ENCODE assay signal across 24 mouse cellular contexts in genomic region chr16:73679804-73680203, GRCm38 (mm10).
A peak's percentile ranks its signal among the peaks of the same experiment; 100 is the strongest.
DNase-seq lines count a peak whose midpoint lies in the region; ATAC-seq lines count a peak whose summit lies in the region.
"Had no signal": no experiment of that assay in that cellular context is flagged by ENCODE, and none has a peak within 500 bp of the region (broad histone marks: within the 10 kb centered on the region; RNA-seq: fewer than 3 reads in every experiment).

No protein-coding gene starts in this region.

- no peaks in the 10 kb centered on the region for H3K36me3 ChIP-seq in hindbrain, embryonic 13.5 days
- H3K36me3 ChIP-seq in hindbrain, embryonic 11.5 days (ENCODE audit: control insufficient read depth, insufficient read depth, low read length) = no peaks in the 10 kb centered on the region
- H3K36me3 ChIP-seq in hindbrain, embryonic 14.5 days (replicated peaks; ENCODE audit: control insufficient read depth, insufficient read depth) = no peaks in the 10 kb centered on the region
- H3K36me3 ChIP-seq in midbrain, embryonic 13.5 days = no peaks in the 10 kb centered on the region
- H3K36me3 ChIP-seq in neural tube, embryonic 14.5 days (ENCODE audit: control insufficient read depth, insufficient read depth, low read length) = no peaks in the 10 kb centered on the region
- H3K36me3 ChIP-seq: G1E; heart, embryonic 15.5 days; liver, embryonic 13.5 days had no signal

- H3K9me3 ChIP-seq in hindbrain, embryonic 13.5 days = no peaks in the 10 kb centered on the region
- H3K9me3 ChIP-seq in hindbrain, embryonic 11.5 days (ENCODE audit: control insufficient read depth, low read length) = no peaks in the 10 kb centered on the region
- H3K9me3 ChIP-seq in hindbrain, embryonic 14.5 days (ENCODE audit: control insufficient read depth, low read length) = no peaks in the 10 kb centered on the region
- no peaks in the 10 kb centered on the region for H3K9me3 ChIP-seq in midbrain, embryonic 13.5 days
- H3K9me3 ChIP-seq in neural tube, embryonic 14.5 days (ENCODE audit: control insufficient read depth, low read length) = no peaks in the 10 kb centered on the region
- H3K9me3 ChIP-seq: G1E; heart, embryonic 15.5 days; liver, embryonic 13.5 days had no signal

- H3K9ac ChIP-seq in hindbrain, embryonic 13.5 days = peak overlapping the region; percentile 35; the same call in 1 of the 2 replicates
- no peak overlapping the region for H3K9ac ChIP-seq in hindbrain, embryonic 11.5 days (ENCODE audit: low read depth, low read length)
- H3K9ac ChIP-seq in hindbrain, embryonic 14.5 days = peak overlapping the region; percentile 12
- H3K9ac ChIP-seq in midbrain, embryonic 13.5 days (replicated peaks) = no peak overlapping the region; the same call in 1 of the 2 replicates
- 0 out of 2 replicates have a peak overlapping the region, but pooled peaks have one; percentile 34 for H3K9ac ChIP-seq in neural tube, embryonic 14.5 days (replicated peaks; ENCODE audit: low read depth, low read length)
- H3K9ac ChIP-seq: heart, embryonic 15.5 days; liver, embryonic 13.5 days; lung, embryonic 14.5 days had no signal

- ATAC-seq in hindbrain, embryonic 13.5 days (ENCODE audit: low FRiP score) = no peak
- ATAC-seq in hindbrain, embryonic 11.5 days (ENCODE audit: low FRiP score) = no peak
- no peak for ATAC-seq in hindbrain, embryonic 14.5 days (ENCODE audit: low FRiP score)
- ATAC-seq in midbrain, embryonic 13.5 days = no peak
- ATAC-seq in neural tube, embryonic 14.5 days (ENCODE audit: low read depth) = no peak
- ATAC-seq: intestine, embryonic 16.5 days; Patski had no signal

- H3K4me3 ChIP-seq in hindbrain, embryonic 13.5 days = no peak overlapping the region
- H3K4me3 ChIP-seq in hindbrain, embryonic 11.5 days (ENCODE audit: low read depth, low read length) = no peak overlapping the region
- no peak overlapping the region; the same call in 1 of the 2 replicates for H3K4me3 ChIP-seq in hindbrain, embryonic 14.5 days (replicated peaks; ENCODE audit: low read length)
- no peak overlapping the region for H3K4me3 ChIP-seq in midbrain, embryonic 13.5 days (replicated peaks)
- H3K4me3 ChIP-seq in neural tube, embryonic 14.5 days (ENCODE audit: low read depth, low read length) = no peak overlapping the region
- H3K4me3 ChIP-seq: gastrocnemius, adult 2 months; heart, embryonic 15.5 days; liver, embryonic 13.5 days had no signal

- H3K4me1 ChIP-seq in hindbrain, embryonic 13.5 days (replicated peaks) = 0 out of 2 replicates have a peak, but pooled peaks cover 5% of the 10 kb centered on the region
- no peaks in the 10 kb centered on the region for H3K4me1 ChIP-seq in hindbrain, embryonic 11.5 days (replicated peaks; ENCODE audit: control insufficient read depth, insufficient read depth, low read length)
- no peaks in the 10 kb centered on the region for H3K4me1 ChIP-seq in hindbrain, embryonic 14.5 days (replicated peaks; ENCODE audit: control insufficient read depth, insufficient read depth, low read length)
- 0 out of 2 replicates have a peak, but pooled peaks cover 6% of the 10 kb centered on the region for H3K4me1 ChIP-seq in midbrain, embryonic 13.5 days (replicated peaks)
- H3K4me1 ChIP-seq in neural tube, embryonic 14.5 days (ENCODE audit: control insufficient read depth, insufficient read depth, low read length) = no peaks in the 10 kb centered on the region
- H3K4me1 ChIP-seq: heart, embryonic 15.5 days; liver, embryonic 13.5 days had no signal

- no peaks in the 10 kb centered on the region for H3K27me3 ChIP-seq in hindbrain, embryonic 13.5 days
- H3K27me3 ChIP-seq in hindbrain, embryonic 11.5 days (ENCODE audit: control insufficient read depth, insufficient read depth, low read length) = no peaks in the 10 kb centered on the region
- H3K27me3 ChIP-seq in hindbrain, embryonic 14.5 days (ENCODE audit: control insufficient read depth, insufficient read depth, low read length) = no peaks in the 10 kb centered on the region
- no peaks in the 10 kb centered on the region for H3K27me3 ChIP-seq in midbrain, embryonic 13.5 days
- H3K27me3 ChIP-seq in neural tube, embryonic 14.5 days (ENCODE audit: control insufficient read depth, insufficient read depth, low read length) = no peaks in the 10 kb centered on the region
- H3K27me3 ChIP-seq: CH12.LX; heart, embryonic 15.5 days; liver, embryonic 13.5 days; Patski had no signal

- no peak for DNase-seq in hindbrain, embryonic 11.5 days (ENCODE audit: low spot score)
- DNase-seq in hindbrain, embryonic 14.5 days (ENCODE audit: low spot score) = no peak
- no peak for DNase-seq in lung, adult 18-20 months
- DNase-seq in frontal cortex, postnatal 10 days (ENCODE audit: low spot score in 2 of 2) = no peak
- DNase-seq: adrenal gland, postnatal 36 days; B cell, adult 2 months; cerebellum, adult 11 months; cerebellum, adult 9-11 months; gastrocnemius, adult 2 months; kidney, adult 9 months; kidney, postnatal 36 days; liver, embryonic 13.5 days; lung, embryonic 14.5 days; right cerebral cortex, postnatal 14 days; spleen, adult 18-20 months; thymus, postnatal 14 days had no signal

- H3K27ac ChIP-seq in hindbrain, embryonic 13.5 days = peak overlapping the region; percentile 67
- H3K27ac ChIP-seq in hindbrain, embryonic 11.5 days (ENCODE audit: low read depth, low read length) = no peak overlapping the region
- peak overlapping the region; percentile 73 for H3K27ac ChIP-seq in hindbrain, embryonic 14.5 days
- peak overlapping the region; percentile 35; the same call in 1 of the 2 replicates for H3K27ac ChIP-seq in midbrain, embryonic 13.5 days
- H3K27ac ChIP-seq in neural tube, embryonic 14.5 days (ENCODE audit: low read depth, low read length) = peak overlapping the region; percentile 53; the same call in 1 of the 2 replicates
- H3K27ac ChIP-seq: gastrocnemius, adult 2 months; heart, embryonic 15.5 days; liver, embryonic 13.5 days had no signal

- 45% methylated on average over 10 of the region's 10 CpGs for WGBS in hindbrain, embryonic 13.5 days
- WGBS in hindbrain, embryonic 11.5 days = 81% methylated on average over 10 of the region's 10 CpGs
- WGBS in hindbrain, embryonic 14.5 days = 47% methylated on average over 10 of the region's 10 CpGs
- WGBS in midbrain, embryonic 13.5 days = 46% methylated on average over 10 of the region's 10 CpGs
- 51% methylated on average over 10 of the region's 10 CpGs for WGBS in neural tube, embryonic 14.5 days

- H3K4me2 ChIP-seq in hindbrain, embryonic 13.5 days = peak overlapping the region; percentile 35
- no peak overlapping the region for H3K4me2 ChIP-seq in hindbrain, embryonic 11.5 days (replicated peaks; ENCODE audit: low read depth, low read length)
- H3K4me2 ChIP-seq in hindbrain, embryonic 14.5 days (replicated peaks) = peak overlapping the region; percentile 41
- H3K4me2 ChIP-seq in midbrain, embryonic 13.5 days (replicated peaks) = peak overlapping the region; percentile 37
- peak overlapping the region; percentile 23 for H3K4me2 ChIP-seq in neural tube, embryonic 14.5 days (ENCODE audit: low read depth, low read length)
- H3K4me2 ChIP-seq: heart, embryonic 15.5 days; liver, embryonic 13.5 days; lung, embryonic 14.5 days had no signal

Comparison
In these comparisons a context has a peak if more than half of its experiments do, and no peak if none do; other contexts are left out.
1. H3K9ac ChIP-seq: peak in hindbrain, embryonic 13.5 days (single experiment), hindbrain, embryonic 14.5 days (single experiment) and neural tube, embryonic 14.5 days (single experiment); none in hindbrain, embryonic 11.5 days (single experiment) and midbrain, embryonic 13.5 days (single experiment).